Mouse (Mus musculus): ENCODE results near the gene Tbc1d20. TPM values are rescaled to one million over a fixed set of nuclear protein-coding genes. Genes with fewer than 3 reads are reported as not detected.
A peak's percentile ranks its signal among the peaks of the same experiment; 100 is the strongest.
"Not testable (repeated sequence)": the region's sequence is repeated elsewhere in the genome, so short reads cannot be mapped to it uniquely, and the experiment has no call there.

Tbc1d20 gene
- total RNA-seq, 2 experiments from 2014 or later: 54.4 to 65.8 TPM

GRCm38 (mm10) chr2:152327980-152328379 lies 34.4 kb downstream of the Tbc1d20 start:
- DNase-seq: no peak

DNA sequence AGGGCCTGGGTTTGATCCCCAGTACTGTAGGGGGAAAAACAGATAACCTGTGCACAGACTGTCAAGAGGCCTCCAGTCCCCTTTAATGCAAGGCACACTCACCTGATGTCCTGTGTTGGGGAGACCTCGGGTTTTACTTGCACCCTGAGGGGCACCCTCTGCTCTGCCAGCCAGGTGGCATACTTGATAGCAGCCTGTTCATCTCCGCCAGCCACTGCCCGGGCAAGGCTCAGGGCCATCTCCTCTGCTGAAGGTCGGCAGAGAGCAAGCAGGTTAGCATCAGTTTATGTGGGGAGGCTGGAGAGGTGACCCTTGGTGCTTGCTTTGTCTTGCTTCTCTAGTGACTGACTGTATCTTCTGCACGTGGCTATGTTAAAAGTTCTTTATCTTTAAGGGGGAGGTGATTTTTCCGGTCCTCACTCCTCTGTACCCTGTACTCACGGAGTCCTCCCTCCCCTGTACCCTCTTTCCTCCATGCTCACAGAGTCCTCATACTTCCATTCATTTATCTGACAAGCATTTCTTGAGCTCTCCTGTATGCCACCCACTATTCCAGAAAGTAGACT lies 37.3 kb downstream of the Tbc1d20 start:
- DNase-seq: no peak

DNA sequence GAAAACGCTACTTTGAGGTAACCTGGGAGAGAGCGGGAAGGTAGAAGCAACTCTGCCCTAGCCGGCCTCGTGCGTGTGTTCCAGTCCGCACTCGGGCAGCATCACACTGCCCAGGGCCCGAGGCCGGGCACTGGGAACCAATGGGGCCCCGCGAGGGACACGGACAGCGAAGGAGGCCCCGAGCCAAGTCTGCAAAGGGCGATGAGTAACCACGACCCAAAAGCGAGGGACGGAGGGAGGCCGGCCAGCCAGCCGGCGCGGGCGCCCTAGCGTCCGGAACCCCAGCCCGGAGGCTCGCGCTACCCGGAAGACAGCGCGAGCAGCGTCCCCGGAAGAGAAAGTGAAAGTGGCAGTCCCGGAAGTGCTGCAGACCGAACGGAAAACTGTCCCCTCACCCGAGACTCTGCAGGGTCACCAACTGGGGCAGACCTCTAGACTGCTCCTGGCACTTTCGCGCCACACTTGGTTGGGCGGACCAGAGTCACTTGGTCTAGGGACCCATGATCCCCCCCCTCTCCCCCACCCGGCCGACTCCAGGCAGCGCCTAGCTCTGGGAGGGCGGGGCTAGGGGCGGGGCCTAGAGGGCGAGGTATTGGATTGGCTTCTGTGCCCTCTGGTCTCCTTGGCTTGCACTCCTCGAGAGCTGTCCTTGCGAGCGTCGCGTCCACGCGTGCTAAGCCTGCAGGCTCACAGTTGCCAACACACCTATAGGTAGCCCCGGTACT lies 38.6 kb downstream of the Tbc1d20 start, which contains the start of gene Rbck1:
Rbck1 (minus strand) TSS at position 553 of the 725 bp plus-strand sequence.
- DNase-seq: peak; percentile 86

DNA sequence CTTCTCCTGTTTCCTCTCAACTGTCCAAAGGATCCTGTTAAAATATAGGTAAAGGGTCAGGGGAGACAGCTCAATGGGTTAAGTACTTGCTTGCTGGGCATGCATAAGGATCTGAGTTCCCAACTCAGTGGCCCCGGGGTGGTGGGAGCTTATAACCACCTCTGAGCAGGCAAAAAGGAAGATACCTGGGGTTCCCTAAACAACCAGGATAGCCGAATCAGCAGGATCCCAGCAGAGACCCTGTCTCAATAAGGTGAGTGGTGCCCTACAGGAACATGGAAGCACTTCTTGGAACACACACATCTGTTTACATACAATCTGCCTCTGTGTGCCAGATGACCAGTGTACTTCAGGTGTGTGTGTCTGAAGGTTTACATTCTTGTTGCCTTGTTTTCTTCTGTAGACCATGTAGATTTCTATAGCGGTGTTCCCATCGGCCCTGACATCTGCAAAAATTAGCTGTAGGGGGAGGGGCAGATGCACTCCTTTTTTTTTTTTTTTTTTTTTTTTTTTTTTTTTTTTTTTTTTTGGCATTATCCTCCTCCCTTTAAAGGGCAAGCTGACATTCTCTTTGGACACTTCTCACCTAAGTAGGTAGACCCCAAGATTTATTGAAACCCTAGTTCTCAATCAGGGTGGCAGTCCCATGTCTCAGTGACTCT lies 39.8 kb downstream of the Tbc1d20 start:
- no peak for DNase-seq

- no peak for DNase-seq
Measured at GRCm38 (mm10) chr2:152335289-152335820, 41.7 kb downstream of the Tbc1d20 start.

DNA sequence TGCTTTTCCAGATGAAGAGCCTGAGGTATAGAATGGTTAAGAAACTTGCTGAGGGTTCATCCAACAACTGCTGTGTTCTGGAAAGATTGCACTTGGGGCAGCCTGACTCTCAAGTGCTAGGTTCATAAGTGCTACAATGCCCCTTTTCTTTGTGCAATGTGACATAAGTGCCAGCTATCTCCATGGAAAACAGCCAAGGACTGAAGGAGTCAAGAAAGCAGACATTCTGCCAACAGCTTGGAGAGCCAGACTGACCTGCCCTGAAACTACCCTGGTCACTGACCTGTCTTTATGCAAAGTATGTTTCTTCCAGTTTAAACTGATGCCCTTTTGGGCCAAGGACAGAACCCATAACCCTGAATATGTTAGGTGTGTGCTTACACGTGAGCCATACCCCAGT lies 43.2 kb downstream of the Tbc1d20 start:
- no peak for DNase-seq

- DNase-seq: no peak
Measured at GRCm38 (mm10) chr2:152337591-152338212, 44.1 kb downstream of the Tbc1d20 start.

DNA sequence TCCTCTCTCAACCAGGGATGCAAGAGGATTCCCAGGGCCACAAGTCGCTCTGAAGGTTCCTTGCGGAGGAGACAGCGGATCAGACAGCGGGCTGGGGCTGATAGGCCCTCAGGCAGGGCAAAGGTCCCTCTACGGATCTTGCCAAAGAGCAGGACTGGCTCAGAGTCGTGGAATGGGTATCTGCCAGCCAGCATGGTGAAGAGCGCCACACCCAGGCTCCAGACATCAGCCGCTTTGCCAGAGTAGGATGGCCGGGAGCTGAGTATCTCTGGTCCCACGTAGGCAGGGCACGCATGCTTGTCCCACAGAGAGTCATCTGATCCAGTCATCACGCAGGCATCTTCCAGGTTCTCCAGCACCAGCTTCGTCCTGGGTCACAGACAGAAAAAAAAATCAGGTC lies 44.7 kb downstream of the Tbc1d20 start:
- DNase-seq: no peak

- DNase-seq: no peak
Measured at GRCm38 (mm10) chr2:152339631-152340179, 46.1 kb downstream of the Tbc1d20 start.

- DNase-seq: peak; percentile 86
Measured at GRCm38 (mm10) chr2:152343329-152344213, 49.9 kb downstream of the Tbc1d20 start, which contains the start of gene Trib3. TSS of gene Trib3 (minus strand) at chr2:152344032.

DNA sequence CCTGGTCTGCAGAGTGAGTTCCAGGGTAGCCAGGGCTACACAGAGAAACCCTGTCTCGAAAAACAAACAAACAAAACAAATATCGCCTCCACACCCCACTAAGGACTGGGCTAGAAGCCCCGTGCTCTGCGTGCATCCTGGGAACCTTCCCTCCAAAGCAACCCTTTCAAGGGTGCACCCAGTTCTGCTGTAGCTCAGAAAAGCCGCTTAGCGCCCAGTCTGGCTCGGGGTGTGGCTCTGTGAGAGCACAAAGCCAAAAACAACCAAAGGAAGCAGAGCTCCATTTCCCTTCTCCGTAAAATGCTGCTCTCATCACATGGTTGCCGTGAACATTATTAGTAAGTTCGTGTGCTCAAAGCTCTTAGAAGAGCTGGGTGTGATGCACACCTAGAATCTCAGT lies 50.7 kb downstream of the Tbc1d20 start:
- DNase-seq: no peak

- no peak for DNase-seq
Measured at GRCm38 (mm10) chr2:152344909-152345308, 51.3 kb downstream of the Tbc1d20 start.

GRCm38 (mm10) chr2:152345393-152345792 lies 51.8 kb downstream of the Tbc1d20 start:
- no peak for DNase-seq

DNA sequence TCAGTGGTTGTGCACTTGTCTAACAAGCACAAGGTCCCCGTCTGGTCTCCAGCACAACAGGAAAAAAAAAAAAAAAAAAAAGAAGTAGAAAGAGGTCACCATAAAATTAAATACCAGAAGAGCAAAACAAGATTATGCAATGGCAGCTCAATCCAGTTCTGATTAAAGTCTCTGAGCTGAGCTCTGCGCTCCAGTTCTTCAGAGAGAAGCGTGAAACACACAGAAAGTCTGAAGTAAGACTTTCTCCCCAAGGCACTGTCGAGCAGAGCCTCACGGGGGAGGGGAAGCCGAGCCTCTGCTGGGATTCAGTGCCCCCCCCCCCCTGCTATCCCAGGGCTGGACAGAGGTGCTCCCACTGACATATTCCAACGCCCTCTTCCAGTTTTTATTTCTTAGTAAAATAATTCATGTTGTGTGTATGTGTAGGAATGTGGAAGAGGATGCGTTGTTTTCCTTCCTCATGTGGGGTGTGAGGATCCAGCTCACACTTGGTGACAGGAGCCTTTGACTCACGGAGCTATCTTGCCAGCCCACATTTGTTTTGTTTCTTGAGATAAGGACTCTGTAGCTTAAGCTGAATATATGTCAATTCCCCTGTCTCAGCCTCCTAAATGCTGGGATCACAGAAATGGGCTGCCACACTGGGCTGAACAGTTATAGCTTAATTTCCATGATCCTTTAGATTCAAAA lies 53.3 kb downstream of the Tbc1d20 start:
- no peak for DNase-seq

DNA sequence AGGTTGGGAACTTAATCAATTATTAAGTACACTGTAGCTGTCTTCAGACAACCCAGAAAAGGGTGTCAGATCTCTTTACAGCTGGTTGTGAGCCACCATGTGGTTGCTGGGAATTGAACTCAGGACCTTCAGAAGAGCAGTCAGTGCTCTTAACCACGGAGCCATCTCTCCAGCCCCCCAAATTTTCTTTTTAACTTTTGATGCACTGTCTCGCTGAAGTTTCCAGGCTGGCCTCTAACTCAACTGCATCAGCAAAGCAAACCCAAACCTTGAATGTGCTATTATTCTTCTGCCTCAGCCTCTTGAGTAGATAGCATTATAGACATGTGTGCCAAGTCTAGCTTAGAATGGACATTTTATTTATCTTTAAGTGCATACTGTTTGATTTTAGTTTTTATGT lies 54.1 kb downstream of the Tbc1d20 start:
- DNase-seq: no peak

GRCm38 (mm10) chr2:152349205-152349604 lies 55.6 kb downstream of the Tbc1d20 start:
- no peak for DNase-seq

DNA sequence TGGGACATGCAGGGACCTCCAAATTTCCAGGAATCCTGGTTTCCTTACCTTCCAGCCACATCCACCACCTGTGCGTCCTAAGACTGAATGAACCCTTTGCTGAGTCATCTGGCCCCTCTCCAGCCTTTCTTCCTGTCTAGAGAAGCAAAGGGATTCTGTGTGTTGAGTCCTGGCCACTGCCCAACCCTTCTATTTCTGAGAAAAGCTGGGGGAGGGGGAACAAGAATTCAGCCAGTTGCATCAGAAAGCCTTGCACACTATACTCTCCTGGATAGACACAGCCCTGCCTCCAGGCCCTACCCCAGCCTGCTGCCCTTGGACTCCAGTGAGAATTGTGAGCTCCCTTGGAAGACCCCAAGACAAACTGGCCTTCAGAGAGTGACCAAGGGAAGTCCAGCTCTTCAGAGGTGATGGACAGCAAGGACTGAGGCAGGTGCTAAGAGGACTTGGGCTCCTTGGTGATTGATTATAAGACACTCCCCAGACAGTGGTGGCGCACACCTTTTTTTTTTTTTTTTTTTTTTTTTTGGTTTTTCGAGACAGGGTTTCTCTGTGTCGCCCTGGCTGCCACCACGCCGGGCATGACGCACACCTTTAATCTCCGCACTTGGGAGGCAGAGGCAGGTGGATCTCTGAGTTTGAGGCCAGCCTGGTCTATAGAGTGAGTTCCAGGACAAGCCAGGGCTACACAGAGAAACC lies 56.4 kb downstream of the Tbc1d20 start:
- peak; percentile 75 for DNase-seq

DNA sequence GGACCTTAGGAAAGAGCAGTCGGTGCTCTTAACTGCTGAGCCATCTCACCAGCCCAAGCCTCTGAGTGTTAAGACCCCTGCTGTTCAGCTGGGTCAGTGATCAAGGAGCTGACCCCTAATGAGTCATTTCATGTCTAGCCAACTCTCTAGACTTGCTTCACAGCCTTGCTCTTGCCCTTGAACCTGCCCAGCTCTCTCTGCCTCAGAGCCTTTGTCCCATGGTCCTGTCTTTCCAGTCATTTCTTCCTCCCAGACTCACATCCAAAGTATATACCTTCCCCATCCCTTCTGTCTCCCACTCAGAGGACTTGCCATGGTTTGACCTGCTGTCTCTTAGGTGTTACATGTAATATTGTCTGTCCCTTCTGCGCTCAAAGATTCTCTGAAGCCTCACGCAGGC lies 63.6 kb downstream of the Tbc1d20 start:
- no peak for DNase-seq

DNA sequence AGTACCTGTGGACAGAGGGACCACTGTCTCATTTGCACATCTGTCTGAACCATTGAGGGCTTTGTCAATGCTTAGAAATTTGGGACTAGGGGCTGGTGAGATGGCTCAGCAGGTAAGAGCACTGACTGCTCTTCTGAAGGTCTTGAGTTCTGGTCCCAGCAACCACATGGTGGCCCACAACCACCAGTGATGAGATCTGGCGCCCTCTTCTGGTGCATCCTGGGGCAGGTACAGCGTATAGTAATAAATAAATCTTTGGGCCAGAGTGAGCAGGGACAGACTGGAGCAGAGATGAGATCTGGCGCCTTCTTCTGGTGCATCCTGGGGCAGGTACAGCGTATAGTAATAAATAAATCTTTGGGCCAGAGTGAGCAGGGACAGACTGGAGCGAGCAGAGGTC lies 65.3 kb downstream of the Tbc1d20 start:
- DNase-seq: not testable (repeated sequence)

DNA sequence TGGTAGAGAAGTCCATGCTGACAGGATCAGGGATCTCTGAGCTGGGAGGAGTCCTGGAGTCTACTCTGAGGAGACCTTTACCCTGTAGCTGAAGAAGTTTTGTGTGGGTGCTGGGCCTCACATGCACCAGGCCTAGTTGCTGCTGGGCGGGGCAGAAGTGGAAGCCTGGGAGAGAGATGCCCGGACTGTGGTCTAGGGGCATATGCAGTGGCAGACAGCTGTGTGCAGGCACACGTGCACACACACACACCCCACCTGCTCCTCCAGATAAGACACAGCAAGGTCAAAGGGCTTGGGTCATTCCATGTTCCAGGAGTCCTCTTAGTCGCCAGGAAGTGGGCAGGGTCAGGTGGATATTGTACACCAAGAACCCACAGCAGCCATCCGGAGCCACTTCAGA lies 66.0 kb downstream of the Tbc1d20 start:
- no peak for DNase-seq

Data from heart, postnatal 4 days (tissue).